Mouse (Mus musculus) embryonic facial prominence, embryonic 15.5 days (tissue): Measurements from ENCODE around the gene Ucn3. TPM values are rescaled to one million over a fixed set of nuclear protein-coding genes. Genes with fewer than 3 reads are reported as not detected.
"Not testable (repeated sequence)": the region's sequence is repeated elsewhere in the genome, so short reads cannot be mapped to it uniquely, and the experiment has no call there.

Experiments
- ATAC-seq: fragments of 200-750 bp; cut with Nextera tagmentation; 2 replicates; pipeline ENCODE4 v1.8.0; 2017; ENCODE audit warnings: low read depth, moderate TSS enrichment; ENCODE audit not compliant: insufficient number of reproducible peaks, low FRiP score, low TSS enrichment
- H3K27ac ChIP-seq: fragments of 300-500 bp; sonication (generic); replicated peaks from 2 replicates; pipeline ENCODE4 v1.5.1; 2015; ENCODE audit warnings: mild to moderate bottlenecking, inconsistent platforms
- H3K27me3 ChIP-seq: fragments of 300-500 bp; sonication (generic); 2 replicates; pipeline ENCODE4 v1.6.1; 2015; ENCODE audit warnings: inconsistent platforms
- H3K36me3 ChIP-seq: fragments of 300-500 bp; sonication (generic); 2 replicates; pipeline ENCODE4 v1.6.1; 2015; ENCODE audit warnings: mild to moderate bottlenecking, inconsistent platforms
- H3K4me1 ChIP-seq: fragments of 300-500 bp; sonication (generic); 2 replicates; pipeline ENCODE4 v1.6.1; 2015; ENCODE audit warnings: inconsistent platforms
- H3K4me2 ChIP-seq: fragments of 300-500 bp; sonication (generic); replicated peaks from 2 replicates; pipeline ENCODE4 v1.6.1; 2015; ENCODE audit warnings: mild to moderate bottlenecking, inconsistent platforms
- H3K4me3 ChIP-seq: fragments of 300-500 bp; sonication (generic); replicated peaks from 2 replicates; pipeline ENCODE4 v1.5.1; 2015; ENCODE audit warnings: mild to moderate bottlenecking, inconsistent platforms
- H3K9ac ChIP-seq: fragments of 300-500 bp; sonication (generic); 2 replicates; pipeline ENCODE4 v1.6.1; 2015; ENCODE audit warnings: inconsistent platforms
- H3K9me3 ChIP-seq: fragments of 300-500 bp; sonication (generic); replicated peaks from 2 replicates; pipeline ENCODE4 v1.6.1; 2016; ENCODE audit warnings: inconsistent platforms
- WGBS: fragments of 180-500 bp; shearing (Covaris S2); methylation state at CpG from one replicate; pipeline ENCODE4 v1.1.7; 2015; 5-methylcytosine and 5-hydroxymethylcytosine counted together
- polyA plus RNA-seq: library from polyadenylated mRNA; unstranded; fragments of >200 nt; fragmentation: Nextera tagmentation; extraction: Ambion mirVana; gene quantifications from 2 replicates; pipeline ENCODE4 v1.2.1, GENCODE M21; 2015

Ucn3 gene
- polyA plus RNA-seq, 1 experiment from 2014 or later = not detected

DNA sequence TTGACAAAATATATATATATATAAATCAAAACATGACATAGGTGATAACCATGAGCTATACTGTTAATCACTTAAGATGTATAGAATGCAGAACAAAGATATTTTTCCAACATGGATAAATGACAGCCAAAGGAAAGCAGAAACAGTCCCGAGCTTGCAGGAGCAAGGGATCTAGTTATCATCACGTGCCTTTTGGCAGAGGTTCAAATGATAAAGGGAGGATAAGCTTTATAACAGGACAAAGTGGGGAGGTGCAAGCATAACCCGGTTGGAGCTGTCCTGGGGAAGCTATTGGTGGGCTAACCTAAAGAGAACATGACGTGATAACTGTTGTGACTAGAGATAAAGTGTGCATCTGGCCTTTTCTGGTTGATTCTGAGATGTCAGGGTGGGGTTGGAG lies 31.6 kb downstream of the Ucn3 start:
- Histone ChIP-seq H3K36me3 (peaks cover 6% of the 10 kb centered on the region), H3K4me2 (no peak overlapping the region), H3K27me3 (no peaks in the 10 kb centered on the region), H3K9me3 (no peaks in the 10 kb centered on the region), H3K4me1 (0 out of 2 replicates have a peak, but pooled peaks cover 10% of the 10 kb centered on the region), H3K9ac (no peak overlapping the region), H3K4me3 (no peak overlapping the region), H3K27ac (no peak overlapping the region)
- ATAC-seq = no peak
- 76% methylated on average over 4 of the region's 4 CpGs for WGBS

DNA sequence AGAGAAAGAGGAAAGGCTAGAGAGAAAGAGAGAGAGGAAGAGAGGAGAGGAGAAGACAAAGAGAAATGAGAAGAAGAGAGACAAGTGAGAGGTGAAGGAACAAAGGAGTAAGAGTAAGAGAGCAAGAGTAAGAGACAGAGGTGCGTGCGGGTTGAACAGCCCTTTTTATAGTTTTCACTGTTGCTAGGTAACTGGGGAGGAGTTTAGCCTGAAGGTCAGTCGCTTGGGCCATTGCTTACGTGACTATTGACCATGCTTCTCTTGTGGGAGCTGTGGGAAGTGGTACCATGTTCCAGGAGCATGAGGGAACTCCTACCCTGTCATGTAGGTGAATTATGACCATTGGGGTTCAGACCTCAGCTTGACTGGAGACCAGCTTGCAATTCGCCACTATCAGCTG lies 34.8 kb downstream of the Ucn3 start:
- H3K4me3 ChIP-seq = no peak overlapping the region
- no peaks in the 10 kb centered on the region; the same call in 1 of the 2 replicates for H3K36me3 ChIP-seq
- no peak overlapping the region for H3K27ac ChIP-seq
- 88% methylated on average over 5 of the region's 5 CpGs for WGBS
- no peak overlapping the region for H3K4me2 ChIP-seq
- H3K27me3 ChIP-seq = no peaks in the 10 kb centered on the region
- H3K9ac ChIP-seq = no peak overlapping the region
- H3K9me3 ChIP-seq = no peaks in the 10 kb centered on the region
- no peak for ATAC-seq
- H3K4me1 ChIP-seq = no peaks in the 10 kb centered on the region

DNA sequence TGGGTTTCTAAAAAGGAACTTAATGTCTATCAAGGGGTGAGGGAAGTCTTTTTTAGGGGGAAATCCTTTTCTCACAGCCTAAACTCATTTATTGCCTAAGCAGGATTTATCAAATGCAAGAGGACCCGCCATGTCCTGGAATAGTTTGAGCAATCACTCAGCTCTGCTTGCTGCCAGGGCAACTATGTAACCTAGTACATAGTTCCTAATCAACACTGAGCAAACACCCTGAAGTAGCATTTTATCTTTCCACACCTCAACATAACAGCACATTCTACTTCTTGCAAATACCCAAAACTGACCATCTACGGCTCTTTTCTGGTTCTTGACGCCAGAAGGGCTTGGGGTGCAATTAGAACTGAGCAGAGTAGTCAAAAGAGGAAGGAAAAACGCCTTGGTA lies 36.9 kb downstream of the Ucn3 start:
- no peaks in the 10 kb centered on the region for H3K27me3 ChIP-seq
- no peaks in the 10 kb centered on the region for H3K36me3 ChIP-seq
- no peak overlapping the region for H3K4me3 ChIP-seq
- no peak overlapping the region for H3K9ac ChIP-seq
- H3K4me1 ChIP-seq = no peaks in the 10 kb centered on the region
- ATAC-seq = no peak
- WGBS = 85% methylated on average over 4 of the region's 4 CpGs
- no peak overlapping the region for H3K27ac ChIP-seq
- no peaks in the 10 kb centered on the region for H3K9me3 ChIP-seq
- H3K4me2 ChIP-seq = no peak overlapping the region

DNA sequence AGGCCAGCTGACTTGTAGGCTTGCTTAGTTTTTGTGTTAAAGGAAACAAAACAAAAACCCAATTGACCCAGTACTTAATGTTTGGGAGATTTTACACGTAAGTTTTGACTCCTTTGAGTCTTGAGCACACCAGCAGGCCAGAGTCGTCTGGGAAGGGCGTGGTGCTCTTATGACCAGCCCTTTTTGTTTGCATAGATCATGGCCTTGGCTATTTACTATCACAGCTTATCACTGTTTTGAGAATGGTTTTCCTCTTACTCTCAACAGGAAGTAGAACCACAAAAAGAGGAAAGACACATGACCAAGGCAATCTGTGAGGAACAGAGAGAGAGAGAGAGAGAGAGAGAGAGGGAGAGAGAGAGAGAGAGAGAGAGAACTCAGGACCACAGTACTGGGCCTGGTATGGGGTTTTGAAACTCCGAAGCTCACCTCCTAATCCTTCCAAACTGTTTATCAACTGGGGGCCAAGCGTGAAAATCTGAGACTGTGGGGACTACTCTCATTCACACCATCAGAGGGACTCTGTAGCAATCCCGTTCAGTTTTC lies 37.9 kb downstream of the Ucn3 start:
- 83% methylated on average over 6 of the region's 6 CpGs for WGBS
- Histone ChIP-seq H3K4me3 (no peak overlapping the region), H3K9ac (no peak overlapping the region), H3K9me3 (no peaks in the 10 kb centered on the region), H3K4me2 (no peak overlapping the region), H3K36me3 (no peaks in the 10 kb centered on the region), H3K27me3 (no peaks in the 10 kb centered on the region), H3K4me1 (no peaks in the 10 kb centered on the region), H3K27ac (no peak overlapping the region)
- no peak for ATAC-seq

DNA sequence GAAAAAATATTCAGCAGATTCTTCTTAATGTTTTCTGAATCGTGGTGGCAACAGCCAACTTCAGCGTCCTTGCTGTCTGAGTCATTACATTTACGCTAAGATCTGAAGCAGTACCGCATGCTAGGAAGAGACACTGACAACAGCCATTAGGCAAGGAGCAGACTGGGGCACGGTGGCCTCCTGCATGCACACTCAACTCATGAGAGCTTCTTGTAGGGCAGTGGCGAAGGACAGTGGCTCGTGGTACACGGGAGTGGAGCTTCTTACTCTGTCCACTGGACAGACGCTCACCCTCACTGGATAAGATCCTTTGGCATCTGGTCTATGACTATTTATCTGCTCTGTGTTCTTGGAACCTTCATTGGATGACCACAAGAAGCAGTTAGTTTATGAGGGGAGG lies 45.8 kb downstream of the Ucn3 start:
- ATAC-seq = no peak
- Histone ChIP-seq H3K9me3 (no peaks in the 10 kb centered on the region), H3K4me3 (no peak overlapping the region), H3K27me3 (no peaks in the 10 kb centered on the region), H3K4me1 (no peaks in the 10 kb centered on the region; the same call in 1 of the 2 replicates), H3K9ac (no peak overlapping the region), H3K36me3 (peaks cover 4% of the 10 kb centered on the region; the same call in 1 of the 2 replicates), H3K4me2 (no peak overlapping the region), H3K27ac (no peak overlapping the region)
- whole genome bisulfite sequencing = 89% methylated on average over 9 of the region's 9 CpGs

GRCm38 (mm10) chr13:3898202-3898601 lies 46.9 kb downstream of the Ucn3 start:
- H3K4me1 ChIP-seq, H3K36me3 ChIP-seq, H3K27me3 ChIP-seq, H3K4me3 ChIP-seq, H3K9me3 ChIP-seq, H3K4me2 ChIP-seq, H3K9ac ChIP-seq, H3K27ac ChIP-seq, ATAC-seq: not testable (repeated sequence)
- WGBS = 94% methylated on average over 5 of the region's 5 CpGs

DNA sequence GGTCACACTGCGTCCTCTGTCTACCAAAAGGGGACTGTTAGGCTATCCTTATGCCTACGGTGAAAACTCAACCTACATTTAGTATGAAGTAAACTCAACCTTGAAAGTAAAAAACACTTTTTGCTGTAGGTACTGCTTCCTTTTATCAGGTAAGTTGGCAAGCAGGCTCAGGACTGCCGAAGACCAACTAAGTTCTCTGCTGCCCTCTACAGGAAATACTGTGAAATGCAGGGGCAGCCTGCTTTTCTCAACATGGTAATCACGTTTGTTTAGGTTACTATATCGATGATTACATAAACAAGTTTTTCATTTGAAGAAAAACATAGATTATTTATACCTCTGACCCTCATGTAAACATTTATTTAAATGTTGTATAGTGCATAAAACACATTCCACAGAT lies 48.2 kb downstream of the Ucn3 start:
- H3K4me3 ChIP-seq = no peak overlapping the region
- WGBS = 23% methylated on average over 5 of the region's 5 CpGs
- no peak overlapping the region for H3K4me2 ChIP-seq
- H3K36me3 ChIP-seq = peaks cover 4% of the 10 kb centered on the region; the same call in 1 of the 2 replicates
- no peaks in the 10 kb centered on the region for H3K27me3 ChIP-seq
- H3K9me3 ChIP-seq = no peaks in the 10 kb centered on the region
- no peak for ATAC-seq
- H3K27ac ChIP-seq = no peak overlapping the region
- peaks cover 6% of the 10 kb centered on the region for H3K4me1 ChIP-seq
- no peak overlapping the region for H3K9ac ChIP-seq

DNA sequence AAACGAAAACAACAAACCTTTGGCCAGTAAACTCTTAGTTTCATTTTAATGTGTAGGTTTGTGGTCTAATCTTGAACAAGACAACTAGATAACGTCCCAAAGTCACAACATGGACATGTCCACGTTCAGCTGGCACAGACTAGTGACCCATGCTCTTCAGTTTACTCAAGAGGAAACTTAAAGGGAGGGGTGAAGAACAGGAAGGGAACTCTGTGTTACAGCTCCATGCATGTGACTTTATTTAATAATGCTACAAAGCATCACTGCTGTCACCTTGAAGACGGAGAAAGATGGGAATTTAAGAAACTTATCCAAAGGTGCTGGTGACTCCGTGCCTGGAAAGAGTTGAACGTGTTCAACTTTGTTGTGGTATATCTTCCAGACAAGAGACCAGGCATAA lies 49.1 kb downstream of the Ucn3 start:
- H3K9me3 ChIP-seq = no peaks in the 10 kb centered on the region
- H3K4me2 ChIP-seq = no peak overlapping the region
- ATAC-seq = no peak
- no peak overlapping the region for H3K9ac ChIP-seq
- H3K36me3 ChIP-seq = peaks cover 4% of the 10 kb centered on the region; the same call in 1 of the 2 replicates
- H3K4me3 ChIP-seq = no peak overlapping the region
- H3K27me3 ChIP-seq = no peaks in the 10 kb centered on the region
- 89% methylated on average over 6 of the region's 6 CpGs for WGBS
- H3K27ac ChIP-seq = no peak overlapping the region
- peaks cover 6% of the 10 kb centered on the region for H3K4me1 ChIP-seq

DNA sequence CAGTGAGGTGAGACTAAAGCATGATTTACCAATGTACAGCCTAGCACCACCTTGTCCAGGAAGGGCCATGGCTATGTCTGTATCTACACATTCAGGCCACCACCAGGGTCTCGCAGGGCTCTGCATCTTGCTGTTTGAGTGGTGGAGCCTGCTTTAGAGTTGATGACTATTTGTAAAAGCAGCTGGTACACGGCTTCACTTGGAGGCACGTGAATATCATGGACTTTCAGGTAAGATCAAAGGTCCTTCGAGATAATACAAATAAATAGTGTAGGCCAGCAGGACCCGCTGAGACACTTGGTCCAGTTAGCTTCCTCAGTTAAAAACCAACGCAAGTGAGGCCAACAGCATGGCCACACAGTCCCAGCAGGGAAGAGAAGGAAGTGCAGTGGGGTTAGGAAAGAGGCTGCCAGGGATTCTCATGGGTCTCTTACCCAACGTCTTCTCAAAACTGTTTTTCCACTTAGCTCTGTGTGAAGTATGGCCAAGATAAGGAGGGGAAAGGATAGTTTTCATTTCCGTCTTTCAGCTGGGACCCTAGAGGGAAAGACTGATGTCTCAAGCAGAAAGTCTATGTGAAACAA lies 49.7 kb downstream of the Ucn3 start:
- no peaks in the 10 kb centered on the region for H3K36me3 ChIP-seq
- no peak overlapping the region for H3K4me2 ChIP-seq
- no peak overlapping the region for H3K9ac ChIP-seq
- no peaks in the 10 kb centered on the region for H3K9me3 ChIP-seq
- WGBS = 80% methylated on average over 8 of the region's 8 CpGs
- ATAC-seq = no peak
- H3K27me3 ChIP-seq = no peaks in the 10 kb centered on the region
- no peak overlapping the region for H3K27ac ChIP-seq
- no peak overlapping the region for H3K4me3 ChIP-seq
- peaks cover 6% of the 10 kb centered on the region for H3K4me1 ChIP-seq

- H3K27me3 ChIP-seq = no peaks in the 10 kb centered on the region
- H3K27ac ChIP-seq = no peak overlapping the region
- H3K4me3 ChIP-seq = no peak overlapping the region
- ATAC-seq = no peak
- no peaks in the 10 kb centered on the region for H3K9me3 ChIP-seq
- no peak overlapping the region for H3K4me2 ChIP-seq
- H3K4me1 ChIP-seq = peaks cover 6% of the 10 kb centered on the region
- WGBS = 72% methylated on average over 8 of the region's 8 CpGs
- H3K9ac ChIP-seq = no peak overlapping the region
- H3K36me3 ChIP-seq = no peaks in the 10 kb centered on the region
These were observed 50.6 kb downstream of the Ucn3 start for GRCm38 (mm10) chr13:3894549-3894948.

DNA sequence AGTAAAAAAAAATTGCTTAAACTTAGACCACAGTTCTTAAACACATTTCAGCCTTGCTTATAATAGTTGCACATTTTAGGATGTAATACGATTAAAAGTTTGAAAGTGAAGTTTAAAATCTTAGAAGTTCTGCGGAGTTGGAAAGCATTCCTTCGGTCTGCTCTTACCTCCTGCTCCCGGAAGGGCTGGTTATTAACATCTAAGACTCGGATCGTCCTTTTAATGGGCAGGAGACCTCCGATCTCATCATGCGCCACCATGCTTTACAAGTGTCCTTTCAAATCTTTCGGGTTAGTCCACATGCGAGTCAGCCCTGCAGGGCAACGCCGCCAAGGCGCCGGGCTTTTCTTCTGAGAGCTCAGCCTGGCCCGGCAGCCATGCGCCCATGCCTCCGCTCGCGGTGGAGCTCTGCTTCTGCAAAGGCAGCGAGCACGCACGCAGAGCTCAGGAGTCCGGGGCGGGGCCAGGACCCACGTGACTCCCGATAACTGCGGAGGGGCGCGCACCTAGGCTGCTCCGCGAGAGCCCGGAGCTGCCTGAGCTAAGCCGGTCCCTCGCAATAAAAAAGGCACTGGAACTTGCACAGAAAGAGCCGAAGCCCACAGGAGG lies 51.9 kb downstream of the Ucn3 start:
- ATAC-seq = peak; percentile 93
- H3K4me2 ChIP-seq = peak overlapping the region; percentile 63
- H3K27ac ChIP-seq = peak overlapping the region; percentile 89
- peak overlapping the region; percentile 76 for H3K9ac ChIP-seq
- H3K27me3 ChIP-seq = no peaks in the 10 kb centered on the region
- peaks cover 5% of the 10 kb centered on the region for H3K36me3 ChIP-seq
- H3K9me3 ChIP-seq = no peaks in the 10 kb centered on the region
- peaks cover 13% of the 10 kb centered on the region for H3K4me1 ChIP-seq
- WGBS = under 1% methylated on average over 35 of the region's 35 CpGs
- peak overlapping the region; percentile 71 for H3K4me3 ChIP-seq

DNA sequence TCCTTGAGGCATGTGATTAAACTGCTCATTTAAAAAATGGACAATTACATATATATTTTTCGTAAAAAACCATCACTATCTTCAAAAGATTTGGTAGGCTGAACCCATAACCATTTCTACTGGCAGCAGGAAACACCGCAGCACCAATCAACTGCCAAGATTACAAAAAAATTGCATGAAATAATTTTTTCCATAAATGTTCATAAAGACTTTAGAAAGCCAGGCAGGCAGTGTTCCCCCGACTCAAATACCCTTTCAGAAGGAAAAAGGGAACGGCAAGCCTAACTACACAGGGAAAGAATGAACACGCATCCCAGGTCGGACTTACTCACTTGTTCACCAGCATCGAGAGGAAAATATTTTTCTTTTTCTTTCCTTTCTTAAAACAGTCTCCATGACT lies 52.5 kb downstream of the Ucn3 start:
- Histone ChIP-seq H3K9ac (peak overlapping the region; percentile 76), H3K4me2 (peak overlapping the region; percentile 63), H3K36me3 (peaks cover 12% of the 10 kb centered on the region), H3K4me3 (peak overlapping the region; percentile 71), H3K4me1 (peaks cover 13% of the 10 kb centered on the region), H3K27me3 (no peaks in the 10 kb centered on the region), H3K9me3 (no peaks in the 10 kb centered on the region), H3K27ac (peak overlapping the region; percentile 72)
- no peak for ATAC-seq
- 3% methylated on average over 7 of the region's 7 CpGs for WGBS
